Mouse (Mus musculus) lung, postnatal 36 days (tissue): ENCODE measurements around the gene Tom1.

Source experiments
- DNase-seq: peaks from one replicate; pipeline ENCODE4 v3.0.0; 2022; ENCODE audit warnings: mixed read lengths

The Tom1 gene

GRCm38 (mm10) chr8:75090781-75091365, 57.4 kb downstream of the Tom1 start:
- DNase-seq, result no peak

- DNase-seq, result peak; percentile 97
Observed at GRCm38 (mm10) chr8:75093399-75094156, 60.1 kb downstream of the Tom1 start, which contains the start of gene Hmox1. Hmox1 (plus strand) TSS chr8:75093621.

- DNase-seq, result peak; percentile 64
Observed at GRCm38 (mm10) chr8:75102956-75103355, 69.5 kb downstream of the Tom1 start.

GRCm38 (mm10) chr8:75103376-75103878, 69.9 kb downstream of the Tom1 start:
- no peak for DNase-seq

- DNase-seq, result peak; percentile 89
Observed at GRCm38 (mm10) chr8:75108527-75109235, 75.2 kb downstream of the Tom1 start.

GRCm38 (mm10) chr8:75109236-75109967, 75.9 kb downstream of the Tom1 start, which contains the start of gene Mcm5:
Mcm5 (plus strand) TSS chr8:75109569.
- peak; percentile 100 for DNase-seq

GRCm38 (mm10) chr8:75110093-75110492, 76.6 kb downstream of the Tom1 start:
- no peak for DNase-seq

GRCm38 (mm10) chr8:75118505-75118904, 85.0 kb downstream of the Tom1 start:
- DNase-seq, result no peak

- DNase-seq, result no peak
Observed at GRCm38 (mm10) chr8:75119287-75119686, 85.8 kb downstream of the Tom1 start.
